Mouse (Mus musculus) liver, embryonic 14.5 days (tissue): ENCODE measurements at regions not wholly inside any gene's neighbourhood (a gene's known extent, or its start where the extent isn't known, plus 50 kb on each side); places are given as distances from the start of the nearest gene placed in this dataset.

Experiments
- CTCF ChIP-seq: IDR thresholded peaks from 2 replicates; pipeline ENCODE4 v1.5.1; 2016; ENCODE audit warnings: antibody characterized with exemption, low read depth, control low read depth
- EP300 ChIP-seq: IDR thresholded peaks from 2 replicates; pipeline ENCODE4 v1.6.1; 2016; ENCODE audit warnings: antibody characterized with exemption, low read depth

- TF ChIP-seq EP300 (no peak), CTCF (no peak)
Measured at GRCm38 (mm10) chr17:49305116-49305515, 123.0 kb upstream of the Mocs1 start.
